Mouse (Mus musculus) ES-Bruce4 (cell line): ENCODE measurements around the gene Fbxl18.

Source experiments
- CTCF ChIP-seq: IDR thresholded peaks from one replicate; pipeline ENCODE4 v1.8.1; 2011; ENCODE audit warnings: low read depth, low read length
- POLR2A ChIP-seq: IDR thresholded peaks from one replicate; pipeline ENCODE4 v1.8.1; 2011; ENCODE audit warnings: low read length; ENCODE audit not compliant: insufficient read depth

GRCm38 (mm10) chr5:142874791-142875512 is 20.3 kb downstream of the Fbxl18 start:
- TF ChIP-seq CTCF (no peak), POLR2A (no peak)
